Mouse (Mus musculus) kidney, adult 2 months (tissue): Measurements from ENCODE around the gene Acsf2. TPM values are rescaled to one million over a fixed set of nuclear protein-coding genes. Genes with fewer than 3 reads are reported as not detected.
"Not testable (repeated sequence)": the region's sequence is repeated elsewhere in the genome, so short reads cannot be mapped to it uniquely, and the experiment has no call there.

Experiments used
- DNase-seq: peaks from one replicate; pipeline ENCODE4 v3.0.0; 2021
- H3K27ac ChIP-seq: fragments of 200-500 bp; 2 replicates; pipeline ENCODE4 v1.5.1; 2012; ENCODE audit warnings: low read depth, low read length, control low read depth, inconsistent platforms; ENCODE audit not compliant: insufficient read depth
- H3K27me3 ChIP-seq: fragments of 200-500 bp; replicated peaks from 2 replicates; pipeline ENCODE4 v1.6.1; 2012; ENCODE audit warnings: mild to moderate bottlenecking, moderate library complexity, low read length, inconsistent platforms; ENCODE audit not compliant: control insufficient read depth, insufficient read depth
- H3K36me3 ChIP-seq: fragments of 200-500 bp; 2 replicates; pipeline ENCODE4 v1.6.1; 2012; ENCODE audit warnings: mild to moderate bottlenecking, moderate library complexity, low read length, inconsistent platforms; ENCODE audit not compliant: control insufficient read depth, insufficient read depth
- H3K4me1 ChIP-seq: fragments of 200-500 bp; 2 replicates; pipeline ENCODE4 v1.6.1; 2011; ENCODE audit warnings: low read length; ENCODE audit not compliant: control insufficient read depth, insufficient read depth
- H3K4me3 ChIP-seq: fragments of 200-500 bp; 2 replicates; pipeline ENCODE4 v1.5.1; 2011; ENCODE audit warnings: mild to moderate bottlenecking, low read depth, low read length, control low read depth; ENCODE audit not compliant: insufficient read depth
- CTCF ChIP-seq: fragments of 200-500 bp; conservative IDR thresholded peaks from 2 replicates; pipeline ENCODE4 v1.5.1; 2011; ENCODE audit warnings: low read depth, mild to moderate bottlenecking, control low read depth, low read length, moderate library complexity, mixed read lengths; ENCODE audit not compliant: insufficient read depth, insufficient read length
- POLR2A ChIP-seq: fragments of 200-500 bp; IDR thresholded peaks from one replicate; pipeline ENCODE4 v1.6.1; 2011; ENCODE audit warnings: low read depth, low read length, control low read depth
- WGBS: fragments of 180-500 bp; shearing (Covaris S2); methylation state at CpG from one replicate; pipeline ENCODE4 v1.1.7; 2018; 5-methylcytosine and 5-hydroxymethylcytosine counted together
- polyA plus RNA-seq: library from polyadenylated mRNA; depleted of rRNA; stranded (reverse); fragments of >200 nt; gene quantifications from 2 replicates; pipeline ENCODE4 v1.2.3, GENCODE M21; 2012; rRNA removed

The Acsf2 gene
- polyA plus RNA-seq, result 29.6 and 36.2 TPM in 2 replicates

- Histone ChIP-seq H3K4me3 (peak within 1 kb of the TSS; percentile 50), H3K27ac (no peak within 1 kb of the TSS), H3K4me1 (peaks cover 14% of the 10 kb centered on the region; the same call in 1 of the 2 replicates), H3K27me3 (no peaks in the 10 kb centered on the region), H3K36me3 (no peaks in the 10 kb centered on the region)
- TF ChIP-seq POLR2A (no peak), CTCF (no peak)
- 3% methylated on average over 52 of the region's 52 CpGs for WGBS
- peak; percentile 89 for DNase-seq
These were observed at the start of gene Acsf2 for GRCm38 (mm10) chr11:94601321-94602281. Gene Acsf2, minus strand, starts transcription at chr11:94601871.

- H3K4me3 ChIP-seq, H3K4me1 ChIP-seq, H3K27ac ChIP-seq, H3K27me3 ChIP-seq, H3K36me3 ChIP-seq, DNase-seq: not testable (repeated sequence)
- WGBS, result 98% methylated on average over 7 of the region's 7 CpGs
These were observed 49.6 kb upstream of the Acsf2 start for GRCm38 (mm10) chr11:94651241-94651640.

- peaks cover 2% of the 10 kb centered on the region for H3K36me3 ChIP-seq
- 95% methylated on average over 4 of the region's 4 CpGs for WGBS
- no peak overlapping the region for H3K4me3 ChIP-seq
These were observed 44.8 kb upstream of the Acsf2 start for GRCm38 (mm10) chr11:94646457-94646856.

GRCm38 (mm10) chr11:94644461-94645219 lies 43.0 kb upstream of the Acsf2 start:
- H3K4me3 ChIP-seq, result no peak overlapping the region
- no peak overlapping the region for H3K27ac ChIP-seq
- peaks cover 2% of the 10 kb centered on the region for H3K36me3 ChIP-seq
- no peaks in the 10 kb centered on the region for H3K27me3 ChIP-seq
- no peaks in the 10 kb centered on the region for H3K4me1 ChIP-seq
- TF ChIP-seq POLR2A, result no peak
- no peak for TF ChIP-seq CTCF
- WGBS, result 84% methylated on average over 8 of the region's 8 CpGs
- DNase-seq, result no peak

More at GRCm38 (mm10) chr11:94646457-94646856, 44.8 kb upstream of the Acsf2 start:
- H3K4me1 ChIP-seq, result no peaks in the 10 kb centered on the region
- no peaks in the 10 kb centered on the region for H3K27me3 ChIP-seq
- TF ChIP-seq CTCF (no peak), POLR2A (no peak)
- H3K27ac ChIP-seq, result no peak overlapping the region
- DNase-seq, result no peak

GRCm38 (mm10) chr11:94634431-94634830 lies 32.8 kb upstream of the Acsf2 start:
- Histone ChIP-seq H3K36me3 (peaks cover 2% of the 10 kb centered on the region), H3K27me3 (no peaks in the 10 kb centered on the region), H3K4me3 (no peak overlapping the region), H3K4me1 (peaks cover 11% of the 10 kb centered on the region; the same call in 1 of the 2 replicates), H3K27ac (peak overlapping the region; percentile 28)
- TF ChIP-seq POLR2A, result no peak
- TF ChIP-seq CTCF, result no peak
- 72% methylated on average over 5 of the region's 5 CpGs for WGBS
- peak; percentile 88 for DNase-seq

- peaks cover 11% of the 10 kb centered on the region; the same call in 1 of the 2 replicates for H3K4me1 ChIP-seq
- peaks cover 2% of the 10 kb centered on the region for H3K36me3 ChIP-seq
- no peak overlapping the region for H3K4me3 ChIP-seq
- no peaks in the 10 kb centered on the region for H3K27me3 ChIP-seq
- TF ChIP-seq POLR2A, result no peak
- TF ChIP-seq CTCF, result no peak
- H3K27ac ChIP-seq, result no peak overlapping the region
- no peak for DNase-seq
- WGBS, result 68% methylated on average over 8 of the region's 8 CpGs
These were observed 31.3 kb upstream of the Acsf2 start for GRCm38 (mm10) chr11:94632988-94633387.

GRCm38 (mm10) chr11:94631969-94632368 lies 30.3 kb upstream of the Acsf2 start:
- Histone ChIP-seq H3K4me3 (no peak overlapping the region), H3K27ac (no peak overlapping the region), H3K36me3 (peaks cover 2% of the 10 kb centered on the region; the same call in 1 of the 2 replicates), H3K27me3 (no peaks in the 10 kb centered on the region), H3K4me1 (peaks cover 11% of the 10 kb centered on the region; the same call in 1 of the 2 replicates)
- TF ChIP-seq CTCF (no peak), POLR2A (no peak)
- WGBS, result 93% methylated on average over 5 of the region's 5 CpGs
- no peak for DNase-seq
